Mouse (Mus musculus) midbrain, embryonic 10.5 days (tissue): ENCODE data around the gene D330045A20Rik. TPM values are rescaled to one million over a fixed set of nuclear protein-coding genes. Genes with fewer than 3 reads are reported as not detected.
A peak's percentile ranks its signal among the peaks of the same experiment; 100 is the strongest.
"Not testable (repeated sequence)": the region's sequence is repeated elsewhere in the genome, so short reads cannot be mapped to it uniquely, and the experiment has no call there.

Experiments
- DNase-seq: peaks from one replicate; pipeline ENCODE4 v3.0.0-alpha.2; 2017; ENCODE audit warnings: low spot score
- H3K27ac ChIP-seq: fragments of 300-500 bp; sonication (generic); replicated peaks from 2 replicates; pipeline ENCODE4 v1.5.1; 2016; ENCODE audit warnings: mild to moderate bottlenecking
- H3K27me3 ChIP-seq: fragments of 300-500 bp; sonication (generic); 2 replicates; pipeline ENCODE4 v1.6.1; 2016; ENCODE audit warnings: low read depth, mild to moderate bottlenecking; ENCODE audit not compliant: poor library complexity, severe bottlenecking
- H3K36me3 ChIP-seq: fragments of 300-500 bp; sonication (generic); 2 replicates; pipeline ENCODE4 v1.6.1; 2016; ENCODE audit warnings: mild to moderate bottlenecking, moderate library complexity
- H3K4me1 ChIP-seq: fragments of 300-500 bp; sonication (generic); 2 replicates; pipeline ENCODE4 v1.6.1; 2016
- H3K4me3 ChIP-seq: fragments of 300-500 bp; sonication (generic); 2 replicates; pipeline ENCODE4 v1.5.1; 2016; ENCODE audit warnings: mild to moderate bottlenecking, moderate library complexity
- H3K9me3 ChIP-seq: fragments of 300-500 bp; sonication (generic); replicated peaks from 2 replicates; pipeline ENCODE4 v1.6.1; 2016; ENCODE audit warnings: mild to moderate bottlenecking
- WGBS: fragments of 180-500 bp; shearing (Covaris S2); methylation state at CpG from one replicate; pipeline ENCODE4 v1.1.7; 2016; 5-methylcytosine and 5-hydroxymethylcytosine counted together
- polyA plus RNA-seq: library from polyadenylated mRNA; unstranded; fragments of >200 nt; fragmentation: Nextera tagmentation; extraction: Ambion mirVana; gene quantifications from 2 replicates; pipeline ENCODE4 v1.2.1, GENCODE M21; 2016

Gene D330045A20Rik
- 3.0 and 3.1 TPM in 2 replicates for polyA plus RNA-seq

DNA sequence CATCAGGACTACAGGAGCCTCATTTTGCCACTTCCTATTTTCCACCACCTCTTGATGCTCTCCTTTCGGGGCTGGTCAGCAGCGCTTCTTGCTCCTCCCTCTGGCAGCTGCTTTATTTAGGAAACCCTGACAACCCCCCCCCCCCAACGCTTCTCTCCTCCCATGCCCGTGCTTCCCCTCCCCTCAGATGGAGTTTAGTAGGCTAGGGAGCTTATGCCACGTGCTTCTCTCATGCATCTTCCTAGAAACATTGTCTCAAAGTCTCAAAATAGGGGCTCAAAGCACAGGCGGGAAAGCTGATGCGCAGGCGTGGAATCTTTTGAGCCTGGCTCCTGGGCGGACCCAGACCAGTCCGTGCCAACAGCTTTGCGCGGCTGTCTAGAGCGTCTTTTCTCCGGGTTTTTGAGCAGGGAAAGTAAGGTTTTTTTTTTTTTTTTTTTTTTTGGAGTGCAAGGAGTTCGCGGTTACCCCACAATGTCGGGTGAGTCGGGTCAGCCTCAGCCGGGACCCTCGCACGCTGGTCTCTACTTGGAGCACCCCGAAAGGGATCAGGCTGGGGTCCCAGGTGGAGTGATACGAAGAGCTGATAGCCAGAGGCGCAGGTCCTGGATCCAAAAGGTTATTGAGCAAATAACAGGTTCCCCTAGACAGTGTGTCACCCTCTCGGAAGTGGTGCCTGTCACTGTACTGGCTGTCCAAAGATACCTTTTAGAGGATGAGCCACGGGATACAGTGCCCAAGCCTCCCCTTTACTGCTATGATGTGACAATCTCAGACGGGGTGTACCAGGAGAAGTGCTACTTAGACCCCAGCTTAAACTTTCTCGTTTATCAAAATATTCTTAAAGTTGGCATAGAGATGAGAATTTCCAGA lies at the start of gene D330045A20Rik:
TSS of gene D330045A20Rik (plus strand) at position 346 of the 873 bp plus-strand sequence.
- H3K4me1 ChIP-seq = no peaks in the 10 kb centered on the region

DNA sequence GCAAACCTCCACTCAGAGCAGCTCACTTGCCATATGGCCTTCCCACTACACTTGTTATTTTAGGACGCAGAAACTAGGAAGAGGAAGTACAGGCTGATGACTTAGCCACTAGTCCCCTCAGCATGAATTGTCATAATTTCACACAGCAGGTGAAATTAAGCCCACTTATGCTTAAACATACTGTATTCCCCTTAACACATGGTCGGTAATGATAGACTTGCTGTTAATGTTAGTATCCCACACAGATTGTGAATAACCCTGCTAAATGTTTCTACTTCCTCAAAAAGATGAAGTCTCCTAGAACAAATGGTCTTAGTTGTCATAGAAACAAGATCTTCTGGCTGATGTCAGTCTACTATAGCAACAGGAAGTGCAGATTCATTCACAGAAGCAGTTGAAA lies 47.6 kb upstream of the D330045A20Rik start:
- no peak overlapping the region for H3K27ac ChIP-seq
- WGBS = 73% methylated on average over 2 of the region's 2 CpGs
- no peak for DNase-seq
- H3K27me3 ChIP-seq = peaks cover 40% of the 10 kb centered on the region
- no peaks in the 10 kb centered on the region for H3K4me1 ChIP-seq
- no peak overlapping the region for H3K4me3 ChIP-seq
- H3K36me3 ChIP-seq = no peaks in the 10 kb centered on the region
- H3K9me3 ChIP-seq = no peaks in the 10 kb centered on the region

More for the DNA sequence above, at the start of gene D330045A20Rik:
- no peak within 1 kb of the TSS; the same call in 1 of the 2 replicates for H3K27ac ChIP-seq
- peaks cover 69% of the 10 kb centered on the region for H3K27me3 ChIP-seq
- DNase-seq = peak; percentile 52
- H3K4me3 ChIP-seq = peak within 1 kb of the TSS; percentile 48
- 25% methylated on average over 28 of the region's 28 CpGs for WGBS
- H3K9me3 ChIP-seq = no peaks in the 10 kb centered on the region
- no peaks in the 10 kb centered on the region for H3K36me3 ChIP-seq

DNA sequence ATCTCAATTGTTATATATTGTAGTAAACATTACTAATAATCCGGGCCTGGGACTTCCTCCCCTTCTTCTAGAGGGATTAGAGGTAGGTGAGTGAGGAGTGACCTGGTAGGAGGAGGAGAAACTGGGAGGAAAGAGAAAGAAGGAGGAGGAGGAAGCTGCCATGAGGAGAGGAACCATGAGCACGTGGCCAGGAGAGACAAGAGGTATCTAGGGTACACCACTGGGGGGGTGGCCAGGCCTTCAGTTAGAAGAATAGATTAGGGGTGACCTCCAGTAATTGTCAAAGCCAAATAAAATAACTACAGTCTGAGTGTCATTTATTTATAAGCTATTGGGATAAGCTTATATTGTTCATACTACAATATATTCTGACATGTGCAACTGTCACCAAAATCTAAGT lies 45.0 kb upstream of the D330045A20Rik start:
- Histone ChIP-seq H3K27ac (no peak overlapping the region), H3K27me3 (peaks cover 36% of the 10 kb centered on the region), H3K4me3 (no peak overlapping the region), H3K9me3 (no peaks in the 10 kb centered on the region), H3K36me3 (no peaks in the 10 kb centered on the region), H3K4me1 (no peaks in the 10 kb centered on the region)
- no peak for DNase-seq
- 66% methylated on average over 2 of the region's 2 CpGs for WGBS

DNA sequence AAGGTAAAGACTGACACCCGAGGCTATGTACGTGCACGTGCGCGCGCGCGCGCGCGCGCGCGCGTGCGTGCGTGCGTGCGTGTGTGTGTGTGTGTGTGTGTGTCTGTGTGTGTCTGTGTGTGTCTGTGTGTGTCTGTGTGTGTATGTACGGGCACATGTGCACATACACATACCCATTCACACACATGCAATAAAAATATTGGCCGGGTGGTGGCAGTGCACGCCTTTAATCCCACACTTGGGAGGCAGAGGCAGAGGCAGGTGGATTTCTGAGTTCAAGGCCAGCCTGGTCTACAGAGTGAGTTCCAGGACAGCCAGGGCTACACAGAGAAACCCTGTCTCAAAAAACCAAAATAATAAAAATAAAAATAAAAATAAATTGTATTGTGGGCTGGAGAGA lies 39.1 kb upstream of the D330045A20Rik start:
- not testable (repeated sequence) for H3K4me1 ChIP-seq, H3K27ac ChIP-seq, DNase-seq, H3K36me3 ChIP-seq, H3K9me3 ChIP-seq, H3K4me3 ChIP-seq
- WGBS = 93% methylated on average over 22 of the region's 22 CpGs
- peaks cover 21% of the 10 kb centered on the region for H3K27me3 ChIP-seq

DNA sequence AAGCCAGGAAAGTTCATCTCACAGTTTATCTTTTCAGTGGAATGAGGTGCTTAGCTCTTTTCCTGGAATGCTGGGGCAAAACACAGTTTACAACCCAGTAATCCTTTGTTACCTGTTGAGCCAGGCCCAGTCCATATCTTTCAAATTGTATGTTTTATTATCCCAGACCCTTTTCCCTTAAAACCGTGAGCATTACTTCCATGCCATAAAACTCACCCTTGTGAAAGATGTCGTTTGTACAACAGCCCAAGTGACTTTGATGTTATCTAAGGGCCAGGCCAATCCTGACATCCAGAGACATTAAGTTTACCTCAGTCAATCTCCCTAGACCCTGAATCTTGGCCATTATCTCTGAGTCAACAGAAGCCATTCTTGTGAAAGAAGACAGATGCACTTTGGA lies 23.4 kb upstream of the D330045A20Rik start:
- DNase-seq = no peak
- H3K27me3 ChIP-seq = peaks cover 4% of the 10 kb centered on the region; the same call in 1 of the 2 replicates
- 76% methylated on average over 2 of the region's 2 CpGs for WGBS
- H3K4me3 ChIP-seq = no peak overlapping the region
- no peak overlapping the region for H3K27ac ChIP-seq
- no peaks in the 10 kb centered on the region for H3K9me3 ChIP-seq
- no peaks in the 10 kb centered on the region for H3K36me3 ChIP-seq
- no peaks in the 10 kb centered on the region for H3K4me1 ChIP-seq

DNA sequence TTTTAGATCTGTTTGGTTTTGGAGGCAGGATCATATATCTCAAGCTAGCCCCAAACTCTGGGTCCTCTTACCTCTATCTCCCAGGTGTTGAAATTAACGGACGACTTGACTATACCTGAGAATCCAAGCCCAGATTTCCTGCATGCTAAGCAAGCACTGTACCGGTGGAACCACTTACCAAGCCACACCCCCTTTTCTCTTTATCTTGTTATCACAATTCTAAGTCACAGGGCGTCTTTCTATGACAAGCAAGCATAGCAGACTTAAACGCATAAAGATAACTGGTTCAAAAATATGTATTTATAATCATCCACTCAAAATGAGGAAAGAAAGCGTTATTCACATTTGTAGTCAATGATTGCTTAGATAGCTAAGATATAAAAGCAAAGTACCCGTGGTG lies 1.9 kb downstream of the D330045A20Rik start:
- Histone ChIP-seq H3K4me3 (no peak overlapping the region), H3K27ac (no peak overlapping the region), H3K4me1 (no peaks in the 10 kb centered on the region), H3K36me3 (no peaks in the 10 kb centered on the region), H3K9me3 (no peaks in the 10 kb centered on the region), H3K27me3 (peaks cover 82% of the 10 kb centered on the region)
- 74% methylated on average over 7 of the region's 7 CpGs for WGBS
- DNase-seq = no peak

DNA sequence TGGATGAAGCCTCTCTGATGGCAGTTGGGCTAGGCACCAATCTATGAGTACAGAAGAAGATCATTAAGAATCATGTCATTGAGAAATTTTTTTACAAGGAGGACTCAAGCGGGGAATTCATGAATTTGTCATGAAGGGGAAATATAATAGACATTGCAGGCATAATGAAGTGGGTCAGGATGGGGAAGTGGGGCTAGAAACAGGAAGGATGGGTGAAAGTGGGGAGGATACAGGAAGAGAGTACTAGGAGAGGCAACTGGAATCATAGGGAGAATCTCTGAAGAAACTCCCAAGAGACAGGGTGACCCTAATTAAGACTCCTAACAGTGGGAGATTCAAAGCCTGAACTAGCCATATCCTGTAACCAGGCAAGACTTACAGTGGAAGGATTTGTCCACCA lies 4.8 kb downstream of the D330045A20Rik start:
- 78% methylated on average over 1 of the region's 1 CpGs for WGBS
- H3K27me3 ChIP-seq = peaks cover 71% of the 10 kb centered on the region
- no peak overlapping the region for H3K4me3 ChIP-seq
- H3K36me3 ChIP-seq = no peaks in the 10 kb centered on the region
- DNase-seq = no peak
- no peak overlapping the region for H3K27ac ChIP-seq
- no peaks in the 10 kb centered on the region for H3K4me1 ChIP-seq
- no peaks in the 10 kb centered on the region for H3K9me3 ChIP-seq

DNA sequence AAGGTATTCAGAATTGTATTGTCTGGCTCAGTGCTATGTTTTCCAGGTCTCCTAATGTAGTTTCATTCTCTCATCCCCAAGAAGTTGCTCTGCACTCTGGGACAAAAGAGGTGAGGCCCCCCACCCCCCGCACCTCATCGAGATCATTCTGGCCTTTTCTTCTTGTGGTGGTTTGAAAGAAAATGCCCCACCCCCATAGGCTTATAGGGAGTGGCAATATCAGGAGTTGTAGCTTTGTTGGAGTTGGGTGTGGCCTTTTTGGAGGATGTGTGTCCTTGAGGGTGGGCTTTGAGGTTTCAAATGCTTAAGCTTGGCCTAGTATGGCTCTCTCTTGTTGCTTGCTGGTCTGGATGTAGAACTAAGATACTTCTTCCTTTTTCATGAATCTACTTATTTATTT lies 36.0 kb downstream of the D330045A20Rik start:
- WGBS = 72% methylated on average over 2 of the region's 2 CpGs
- DNase-seq = no peak
- H3K9me3 ChIP-seq = no peaks in the 10 kb centered on the region

DNA sequence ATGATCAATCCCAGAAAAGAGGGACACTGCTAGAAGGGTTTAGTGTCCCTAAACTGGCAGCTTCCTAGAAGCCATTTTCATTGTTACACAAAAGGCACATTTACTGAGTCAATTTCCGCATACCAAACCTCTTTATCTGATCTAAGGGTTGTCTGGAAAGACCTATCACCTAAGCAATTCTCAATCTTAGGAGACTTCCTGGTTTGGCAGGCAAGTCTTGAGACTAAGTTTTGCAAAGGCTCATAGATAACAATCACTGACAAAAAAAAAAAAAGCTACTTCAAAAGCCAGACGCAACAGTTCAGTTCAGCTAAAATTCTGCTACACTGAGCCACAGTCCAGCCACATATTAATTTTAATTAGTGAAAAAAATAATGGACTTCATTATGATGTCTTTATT lies 39.1 kb downstream of the D330045A20Rik start:
- Histone ChIP-seq H3K9me3 (no peaks in the 10 kb centered on the region), H3K4me1 (no peaks in the 10 kb centered on the region), H3K27me3 (peaks cover 48% of the 10 kb centered on the region), H3K27ac (no peak overlapping the region), H3K36me3 (no peaks in the 10 kb centered on the region), H3K4me3 (no peak overlapping the region)
- 92% methylated on average over 2 of the region's 2 CpGs for WGBS
- DNase-seq = no peak

More for the DNA sequence above, 36.0 kb downstream of the D330045A20Rik start:
- Histone ChIP-seq H3K4me3 (no peak overlapping the region), H3K36me3 (no peaks in the 10 kb centered on the region), H3K4me1 (no peaks in the 10 kb centered on the region), H3K27ac (no peak overlapping the region), H3K27me3 (peaks cover 32% of the 10 kb centered on the region)

DNA sequence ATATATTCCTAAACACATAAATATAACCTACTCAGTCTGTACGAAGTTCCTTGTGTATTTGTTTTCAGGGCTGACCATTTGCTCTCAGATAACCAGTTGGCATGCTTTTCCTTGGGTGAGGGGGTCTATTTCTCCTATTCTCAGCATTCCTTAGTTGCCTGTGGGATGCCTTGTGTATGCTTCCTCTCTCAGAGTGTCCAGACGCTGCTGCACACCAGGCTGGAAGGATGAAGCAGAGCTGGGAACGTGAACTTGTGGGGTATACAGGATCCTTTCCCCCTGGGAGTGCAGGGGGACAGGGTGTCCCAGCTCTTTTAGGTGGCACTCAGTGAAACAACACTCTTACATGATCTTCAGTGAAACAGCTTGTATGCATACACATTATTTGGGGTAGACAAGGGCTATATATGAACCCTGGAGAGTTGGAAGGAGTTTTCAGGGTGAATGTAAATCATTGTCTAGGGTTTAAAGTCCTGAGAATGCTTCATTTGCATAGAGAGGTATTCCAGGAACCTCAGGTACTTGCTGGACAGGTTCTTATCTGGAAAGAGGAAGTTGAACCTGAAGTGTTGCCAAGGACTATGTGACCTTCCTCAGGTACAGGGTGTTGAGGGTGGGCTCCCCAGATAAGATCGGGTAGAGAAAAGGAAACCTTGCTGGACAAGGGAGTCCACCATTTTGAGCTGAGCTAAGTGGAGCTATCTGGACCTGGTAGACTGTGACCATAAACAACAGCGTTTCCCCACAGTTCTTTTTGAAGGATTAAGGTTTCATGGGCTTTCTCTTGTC lies 44.3 kb downstream of the D330045A20Rik start:
- Histone ChIP-seq H3K9me3 (no peaks in the 10 kb centered on the region), H3K27me3 (peaks cover 64% of the 10 kb centered on the region), H3K4me3 (no peak overlapping the region), H3K4me1 (no peaks in the 10 kb centered on the region), H3K27ac (no peak overlapping the region), H3K36me3 (no peaks in the 10 kb centered on the region)
- DNase-seq = no peak
- 77% methylated on average over 5 of the region's 5 CpGs for WGBS

DNA sequence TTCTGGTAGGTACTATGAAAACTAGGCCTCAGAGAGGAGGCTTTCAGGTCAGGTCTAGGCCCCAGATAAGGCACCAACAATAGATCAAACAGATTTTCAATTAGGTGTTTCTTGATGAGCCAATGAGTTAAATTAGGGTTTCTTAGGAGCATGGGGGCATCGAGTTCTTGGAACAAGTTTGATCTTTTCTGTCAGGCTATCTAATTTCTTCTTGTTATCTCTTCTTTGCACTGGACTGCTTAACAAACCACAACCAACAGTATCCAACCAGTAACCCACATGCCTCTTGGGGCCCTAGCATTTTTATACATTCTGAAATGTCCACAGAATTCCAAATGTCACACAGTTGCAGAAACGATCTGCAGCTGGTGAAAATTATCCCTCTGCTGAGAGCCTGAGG lies 45.6 kb downstream of the D330045A20Rik start:
- Histone ChIP-seq H3K4me1 (no peaks in the 10 kb centered on the region), H3K27ac (no peak overlapping the region), H3K4me3 (no peak overlapping the region), H3K36me3 (no peaks in the 10 kb centered on the region), H3K9me3 (no peaks in the 10 kb centered on the region), H3K27me3 (peaks cover 76% of the 10 kb centered on the region)
- DNase-seq = no peak
- WGBS = 84% methylated on average over 2 of the region's 2 CpGs

DNA sequence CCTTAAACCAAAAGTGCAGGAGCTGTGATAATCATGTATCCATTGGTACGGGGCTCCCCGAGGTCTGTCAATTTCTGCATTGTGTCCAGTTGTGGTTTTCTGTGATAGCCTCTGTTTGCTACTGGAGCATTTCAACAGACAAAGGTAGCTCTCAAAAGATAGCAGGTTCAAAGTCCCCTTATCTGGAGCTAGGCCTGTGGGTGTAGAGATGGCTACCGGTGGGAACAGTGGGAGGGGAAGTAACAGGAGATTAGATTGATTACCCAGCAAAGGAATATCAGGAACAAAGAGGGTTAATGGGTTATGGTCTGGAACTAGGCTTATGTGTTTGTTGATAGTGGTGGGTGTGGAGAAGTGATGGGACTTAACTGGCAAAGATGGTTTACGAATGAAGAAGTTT lies 46.8 kb downstream of the D330045A20Rik start:
- no peaks in the 10 kb centered on the region for H3K36me3 ChIP-seq
- H3K4me1 ChIP-seq = no peaks in the 10 kb centered on the region
- H3K9me3 ChIP-seq = no peaks in the 10 kb centered on the region
- H3K27me3 ChIP-seq = peaks cover 78% of the 10 kb centered on the region
- H3K27ac ChIP-seq = no peak overlapping the region
- H3K4me3 ChIP-seq = no peak overlapping the region
- WGBS = 92% methylated on average over 4 of the region's 4 CpGs
- DNase-seq = no peak

DNA sequence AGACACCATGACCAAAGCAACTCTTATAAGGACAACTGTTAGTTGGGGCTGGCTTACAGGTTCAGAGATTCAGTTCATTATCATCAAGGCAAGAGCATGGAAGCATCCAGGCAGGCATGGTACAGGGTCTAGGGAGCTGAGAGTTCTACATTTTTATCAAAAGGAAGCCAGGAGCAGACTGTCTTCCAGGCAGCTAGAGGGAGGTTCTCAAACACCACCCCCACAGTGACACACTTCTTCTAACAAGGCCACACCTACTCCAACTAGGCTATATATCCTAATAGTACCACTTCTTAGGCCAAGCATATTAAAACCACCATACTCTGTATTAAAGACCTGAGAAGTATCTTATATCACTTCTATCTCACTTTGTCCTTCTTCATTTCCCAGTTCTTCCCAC lies 49.5 kb downstream of the D330045A20Rik start:
- Histone ChIP-seq H3K4me3 (no peak overlapping the region), H3K36me3 (no peaks in the 10 kb centered on the region), H3K27ac (no peak overlapping the region), H3K27me3 (peaks cover 86% of the 10 kb centered on the region), H3K4me1 (no peaks in the 10 kb centered on the region), H3K9me3 (no peaks in the 10 kb centered on the region)
- DNase-seq = no peak
